Mouse (Mus musculus) right cerebral cortex, adult 18-20 months (tissue): Measurements from ENCODE around the gene Fbxl12.
"Not testable (repeated sequence)": the region's sequence is repeated elsewhere in the genome, so short reads cannot be mapped to it uniquely, and the experiment has no call there.

ENCODE experiments used
- DNase-seq: peaks from one replicate; pipeline ENCODE4 v3.0.0; 2022; ENCODE audit warnings: mixed read lengths

Fbxl12 gene

DNA sequence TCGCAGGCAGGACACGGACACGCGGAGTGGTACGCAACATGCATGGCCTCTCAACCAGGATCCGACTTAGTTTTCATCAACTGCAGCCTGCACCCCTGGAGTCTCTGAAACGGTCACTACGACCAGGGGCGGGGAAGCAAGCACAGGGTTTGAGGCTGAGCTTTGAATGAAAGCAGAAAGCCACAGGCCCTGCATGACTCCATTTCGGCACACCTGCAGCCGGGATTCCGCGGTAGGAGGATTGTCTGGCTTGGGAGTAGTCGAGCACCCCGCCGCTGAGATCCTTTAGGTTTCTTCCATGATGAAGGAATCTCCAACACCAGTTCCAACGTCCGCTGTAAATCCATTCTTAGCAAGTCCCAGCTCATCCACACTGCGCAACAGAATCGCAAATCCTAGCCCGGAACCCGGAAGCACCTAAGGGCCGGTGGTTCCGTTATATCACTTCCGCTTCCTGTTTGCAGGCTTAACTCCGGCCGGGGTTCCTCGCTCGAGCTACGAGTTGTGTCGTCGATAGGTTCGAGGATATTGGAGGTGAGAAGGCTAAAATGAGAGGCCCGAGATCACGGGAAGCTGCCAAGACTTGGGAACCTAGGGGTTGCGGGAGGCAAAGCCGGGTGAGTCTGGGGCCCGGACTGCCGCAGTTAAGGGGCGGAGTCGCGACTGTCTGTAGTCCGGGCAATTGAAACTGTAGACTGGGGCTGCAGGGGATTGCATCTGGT lies at the start of gene Fbxl12:
TSS of gene Fbxl12 (minus strand) at position 408 of the 722 bp plus-strand sequence.
- DNase-seq = peak; percentile 79

DNA sequence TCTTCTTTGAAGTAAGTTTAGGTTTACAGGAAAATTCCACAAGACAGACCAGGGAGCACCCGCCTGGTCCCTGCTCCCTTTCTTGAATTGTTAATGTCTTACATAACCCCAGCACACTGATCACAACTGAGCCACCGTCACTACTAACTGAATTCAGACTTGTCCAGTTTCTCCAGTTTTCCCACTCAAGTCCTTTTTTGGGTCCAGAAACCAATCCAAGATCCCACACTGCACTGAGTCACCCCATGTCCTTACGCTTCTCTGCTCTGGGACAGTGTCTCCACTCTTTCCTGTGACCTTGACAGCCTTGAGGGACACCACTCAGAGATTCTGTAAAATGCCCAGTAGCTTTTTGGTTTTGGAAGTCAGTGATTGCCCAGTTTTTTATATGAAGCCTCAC lies 48.3 kb upstream of the Fbxl12 start:
- peak; percentile 32 for DNase-seq

DNA sequence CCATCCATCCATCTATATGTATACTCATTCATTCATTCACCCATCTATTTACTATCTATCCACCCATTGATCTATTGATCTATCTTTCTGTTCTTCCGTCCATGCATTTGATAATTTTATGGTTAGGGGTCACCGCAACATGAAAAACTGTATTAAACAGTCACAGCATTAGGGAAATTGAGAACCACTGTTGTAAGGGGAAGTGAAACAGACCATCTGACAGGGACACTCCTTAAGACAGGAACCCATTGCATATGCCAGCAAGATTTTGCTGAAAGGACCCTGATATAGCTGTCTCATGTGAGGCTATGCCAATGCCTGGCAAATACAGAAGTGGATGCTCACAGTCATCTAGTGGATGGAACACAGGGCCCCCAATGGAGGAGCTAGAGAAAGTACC lies 45.9 kb upstream of the Fbxl12 start:
- not testable (repeated sequence) for DNase-seq

DNA sequence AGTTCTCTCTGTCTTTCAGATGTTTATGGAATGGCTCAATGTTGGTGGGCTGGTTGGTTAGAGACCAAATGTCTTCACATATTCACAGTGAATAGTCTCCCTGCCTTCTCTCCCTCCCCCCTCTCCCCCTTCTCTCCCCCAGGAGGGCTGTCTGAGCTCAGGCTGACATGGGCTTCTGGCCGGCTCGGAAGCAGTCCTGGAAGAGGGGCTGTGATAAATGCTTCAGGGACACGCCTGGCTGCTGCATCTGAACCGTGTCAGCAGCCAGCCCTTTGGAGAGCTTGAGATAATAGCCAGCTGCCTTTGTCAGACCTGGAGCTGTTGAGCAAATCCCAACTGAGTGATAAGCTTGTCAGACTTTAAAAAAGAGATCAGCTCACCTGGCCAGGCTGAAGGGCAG lies 45.3 kb upstream of the Fbxl12 start:
- no peak for DNase-seq

DNA sequence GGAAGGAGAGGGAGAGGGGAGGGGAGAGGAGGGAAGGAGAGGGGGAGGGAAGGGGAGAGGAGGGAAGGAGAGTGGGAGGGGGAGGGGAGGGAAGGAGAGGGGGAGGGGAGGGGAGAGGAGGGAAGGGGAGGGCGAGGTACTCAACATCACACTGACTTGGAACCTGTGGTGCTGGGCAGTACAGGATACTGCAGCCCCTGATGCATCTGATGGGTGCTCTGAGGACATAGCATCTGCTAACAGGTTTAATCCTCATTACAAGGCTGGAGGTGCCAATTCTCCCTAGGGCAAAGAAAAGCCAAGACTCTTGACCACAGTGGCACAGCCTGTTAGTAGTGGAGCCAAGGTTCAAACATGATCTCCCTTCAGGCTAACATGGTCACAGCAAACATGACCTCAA lies 44.8 kb upstream of the Fbxl12 start:
- DNase-seq = no peak

DNA sequence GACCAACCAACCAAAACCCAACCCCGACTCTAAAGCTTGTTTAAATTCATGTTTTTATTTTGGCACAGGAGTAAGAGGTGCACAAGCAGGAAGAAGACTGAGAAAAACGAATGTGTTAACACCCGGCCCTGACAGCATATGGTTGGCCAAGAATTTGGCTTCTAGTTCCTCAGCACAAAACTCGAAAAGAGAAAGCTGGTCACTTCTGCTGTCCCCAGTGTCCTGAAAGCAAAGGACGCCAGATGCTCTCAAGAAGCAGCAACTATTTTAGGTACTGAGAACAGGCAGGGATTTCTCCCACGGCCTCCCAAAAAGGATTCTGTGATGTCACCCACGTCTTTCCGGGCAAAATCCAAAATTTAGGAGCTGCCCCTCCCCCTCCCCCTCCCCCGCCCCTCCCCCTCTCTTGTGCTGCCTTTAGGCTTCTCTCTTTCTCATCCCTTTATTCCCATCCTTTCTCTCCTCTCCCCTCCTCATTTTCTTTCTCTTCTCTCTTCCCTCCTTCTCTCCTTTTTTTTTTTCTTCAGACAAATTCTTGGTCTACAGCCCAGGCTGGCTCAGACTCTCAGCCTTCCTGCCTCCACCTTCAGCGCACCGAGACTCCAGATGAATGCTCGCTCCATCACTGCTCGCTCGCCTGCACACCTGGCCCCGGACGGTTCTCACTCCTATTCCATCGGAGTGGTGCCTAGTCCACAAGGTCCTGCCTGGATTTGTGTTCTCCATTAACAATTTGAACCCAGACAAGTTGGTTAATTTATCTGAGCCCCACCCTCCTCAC lies 40.7 kb upstream of the Fbxl12 start:
- DNase-seq = peak; percentile 87

DNA sequence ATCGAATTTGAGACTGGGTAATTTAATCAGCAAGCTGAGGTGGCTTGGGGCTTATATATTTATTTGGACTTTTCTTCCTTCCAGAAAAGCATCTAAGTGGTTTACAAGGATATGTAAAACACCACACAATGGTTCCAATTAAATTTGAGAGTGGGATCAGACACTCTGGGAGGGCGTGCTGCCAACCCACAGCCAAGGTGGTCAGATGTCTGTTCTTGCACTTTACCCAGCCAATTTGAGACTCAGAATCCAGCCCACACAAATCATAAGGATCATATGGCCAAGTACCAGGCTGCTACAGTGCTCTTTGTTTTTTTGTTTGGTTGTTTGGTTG lies 37.8 kb upstream of the Fbxl12 start:
- no peak for DNase-seq

DNA sequence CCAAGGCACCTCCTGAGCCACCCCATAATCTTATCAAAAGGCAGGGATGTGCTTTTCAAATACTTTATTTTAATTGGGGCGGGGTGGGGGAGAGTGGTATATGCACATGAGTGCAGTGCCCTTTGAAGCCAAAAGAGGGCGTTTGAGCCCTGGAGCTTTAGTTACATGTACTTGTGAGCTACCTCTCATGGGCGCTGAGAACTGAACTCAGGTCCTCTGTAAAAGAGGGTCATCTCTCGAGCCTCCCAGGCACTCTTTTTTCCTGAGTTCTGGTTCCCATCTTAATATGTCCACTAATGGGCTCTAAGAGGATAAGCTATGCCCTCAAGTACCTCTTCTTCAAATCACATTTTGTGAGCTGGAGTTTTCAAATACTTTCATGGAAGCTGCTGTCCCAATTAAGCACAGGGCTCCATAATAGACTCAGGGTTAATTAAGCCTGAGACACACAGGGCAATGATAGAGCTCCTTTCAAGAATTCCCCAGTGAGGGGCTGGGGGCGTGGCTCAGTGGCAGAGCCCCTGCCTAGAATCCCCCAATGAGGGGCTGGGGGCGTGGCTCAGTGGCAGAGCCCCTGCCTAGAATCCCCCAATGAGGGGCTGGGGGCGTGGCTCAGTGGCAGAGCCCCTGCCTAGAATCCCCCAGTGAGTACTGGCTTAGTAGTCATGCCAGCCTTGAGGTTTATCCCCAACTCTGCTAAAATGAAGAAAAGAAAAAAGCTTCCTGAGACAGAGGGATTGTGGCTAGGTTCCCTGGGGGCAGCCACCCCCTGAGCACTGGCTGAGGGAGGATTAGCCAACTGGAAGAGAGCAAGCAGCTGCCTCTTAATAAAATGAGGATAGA lies 37.2 kb upstream of the Fbxl12 start:
- no peak for DNase-seq

DNA sequence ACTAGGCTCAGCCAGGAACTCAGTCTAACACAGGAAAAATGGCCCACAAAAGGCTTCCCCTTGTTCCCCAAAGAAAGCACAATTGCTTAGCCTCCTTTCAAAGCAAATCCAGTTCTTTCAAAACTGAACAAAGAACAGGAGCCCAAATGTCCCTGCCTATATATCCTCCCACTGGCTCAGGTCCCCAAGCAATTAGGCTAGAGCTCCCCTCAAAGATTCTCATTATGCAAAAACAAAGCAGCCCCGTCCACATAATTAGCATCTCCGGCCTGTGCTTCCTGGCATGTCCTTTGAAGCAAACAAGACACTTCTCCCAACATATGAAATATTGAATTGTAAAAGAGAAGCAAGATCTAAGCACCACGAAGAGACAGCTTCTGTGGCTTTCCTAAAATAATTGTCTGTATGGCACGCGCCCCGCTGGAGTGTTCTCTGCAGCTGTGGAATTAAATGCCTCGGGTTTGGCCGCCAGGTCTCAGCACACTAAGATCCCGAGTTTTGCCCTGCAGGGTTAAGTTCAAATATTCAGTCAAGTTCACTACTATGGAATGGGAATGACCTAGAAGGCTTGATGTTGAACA lies 35.9 kb upstream of the Fbxl12 start:
- DNase-seq = no peak

DNA sequence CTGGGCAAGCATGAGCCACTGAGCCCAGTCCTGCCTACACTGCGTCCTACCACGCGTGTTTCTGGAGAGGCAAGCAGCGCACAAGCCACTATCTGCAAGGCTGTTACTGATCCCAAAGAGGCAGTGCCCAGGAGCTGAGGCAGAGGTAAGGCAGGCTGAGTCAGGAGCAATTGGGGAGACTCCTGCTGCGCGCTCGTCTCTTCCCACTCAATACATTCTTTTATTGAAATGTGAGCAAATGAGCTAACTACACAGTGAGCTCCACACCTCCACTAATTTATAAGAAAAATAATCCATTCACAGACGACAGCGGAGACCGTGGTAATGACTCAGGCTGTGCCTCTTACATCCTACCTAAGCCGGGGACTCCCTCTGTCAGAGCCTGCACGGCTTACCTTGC lies 33.3 kb upstream of the Fbxl12 start:
- DNase-seq = peak; percentile 51

DNA sequence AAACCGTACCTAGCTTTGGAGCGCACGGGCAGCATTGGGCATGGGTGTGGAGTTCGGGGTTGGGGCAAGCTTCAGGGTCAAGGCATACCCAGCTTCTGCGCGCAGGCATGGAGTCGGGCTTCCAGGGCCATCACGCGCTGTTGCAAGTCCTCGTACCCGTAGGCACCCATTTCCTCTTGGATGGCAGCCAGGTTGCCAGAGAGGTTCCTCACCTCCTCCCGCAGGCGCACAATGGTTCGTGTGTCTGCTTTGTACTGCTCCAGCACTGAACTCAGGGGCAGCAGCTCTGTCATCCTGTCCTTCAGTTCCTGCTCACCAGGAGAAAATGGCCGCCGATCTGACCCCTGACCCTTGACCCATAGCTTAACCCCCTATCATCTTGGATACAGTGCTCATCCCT lies 27.5 kb upstream of the Fbxl12 start:
- DNase-seq = no peak

DNA sequence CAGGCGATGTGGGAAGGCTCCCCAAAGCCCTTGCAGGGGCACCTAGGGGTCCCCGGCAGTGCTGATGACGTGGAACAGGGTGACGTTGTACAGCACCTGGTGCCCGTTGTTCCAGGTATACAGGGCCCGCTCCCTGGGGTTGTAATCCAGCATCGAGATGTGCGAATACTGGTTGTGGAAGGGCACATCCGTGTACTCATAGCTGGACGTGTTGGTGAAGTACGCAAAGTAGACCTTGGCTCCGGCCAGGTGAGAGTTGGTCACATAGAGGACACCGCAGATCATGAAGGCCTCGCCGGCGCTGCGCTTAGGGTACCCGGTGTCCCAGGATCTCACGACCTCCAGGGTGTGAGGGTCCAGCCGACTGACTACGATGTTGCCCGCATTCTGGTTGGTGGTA lies 23.5 kb upstream of the Fbxl12 start:
- no peak for DNase-seq

DNA sequence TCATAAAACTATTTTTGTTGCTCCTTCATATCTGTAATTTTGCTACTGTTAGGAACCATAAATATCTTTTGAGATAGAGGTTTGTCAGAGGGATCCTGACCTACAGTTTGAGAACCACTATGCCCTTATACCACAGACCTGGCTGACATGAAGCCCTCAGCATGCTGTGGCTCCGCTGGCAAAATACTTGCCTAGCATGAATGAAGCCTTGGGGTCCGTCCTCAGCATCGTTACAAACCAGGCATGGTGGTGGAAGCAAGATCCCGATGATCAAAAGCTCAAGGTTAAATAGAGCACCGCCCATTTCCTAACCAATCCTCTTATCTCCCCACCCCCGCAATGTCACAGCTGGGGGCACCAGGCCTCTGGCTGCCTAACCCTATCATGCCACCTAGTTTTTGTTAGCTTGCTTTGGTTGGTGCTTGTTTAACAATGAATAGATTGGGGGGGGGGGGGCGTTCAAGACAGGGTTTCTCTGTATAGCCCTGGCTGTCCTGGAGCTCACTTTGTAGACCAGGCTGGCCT lies 22.0 kb upstream of the Fbxl12 start:
- DNase-seq = no peak

DNA sequence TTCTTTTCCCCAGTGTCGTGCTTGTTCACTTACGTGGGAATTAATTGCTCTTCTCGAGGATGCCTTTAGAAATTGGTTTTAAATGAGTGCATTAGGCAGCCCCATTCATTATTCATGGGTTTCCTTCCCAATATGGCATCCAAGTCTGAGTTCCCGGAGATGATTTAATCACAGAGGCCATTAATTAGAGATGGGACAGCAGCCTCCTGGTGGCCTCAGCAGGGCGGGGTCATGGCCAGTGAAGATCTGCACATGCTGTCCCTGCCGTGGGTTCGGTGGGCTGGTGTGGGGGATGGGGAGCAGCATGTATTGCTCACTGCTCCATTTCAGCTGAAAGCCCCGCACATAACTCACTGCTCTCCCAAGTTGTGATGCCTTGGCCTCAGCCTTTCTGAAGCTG lies 21.4 kb upstream of the Fbxl12 start:
- peak; percentile 28 for DNase-seq

DNA sequence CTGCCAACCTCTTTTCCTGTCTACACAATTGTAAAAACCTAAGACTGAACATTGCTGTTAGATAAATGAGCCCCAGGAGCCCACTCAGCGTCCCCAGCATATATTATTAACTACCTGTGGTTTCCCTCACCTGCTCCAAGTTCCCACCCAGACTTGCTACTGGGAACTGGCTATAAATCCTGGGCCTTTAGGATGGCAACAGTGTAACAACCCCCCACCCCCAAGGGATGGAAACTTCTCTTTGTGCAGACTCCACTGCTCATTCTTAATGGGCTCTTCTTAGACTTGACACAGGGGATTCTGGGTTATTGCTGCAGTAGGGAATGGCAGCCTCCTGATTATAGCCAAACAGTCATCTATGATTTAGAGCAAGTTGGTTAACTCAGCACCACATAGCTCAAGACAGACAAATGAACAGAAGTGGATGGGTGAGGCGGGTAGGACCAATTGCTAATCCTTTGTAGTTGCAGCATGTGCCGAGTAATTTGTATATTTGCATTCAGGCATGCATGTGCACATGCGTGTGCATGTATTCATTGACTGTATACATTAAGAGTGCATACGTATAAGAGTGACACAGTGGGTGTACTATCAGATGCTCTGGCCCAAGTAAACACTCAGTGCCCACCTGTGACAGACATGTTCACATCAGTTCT lies 20.5 kb upstream of the Fbxl12 start:
- DNase-seq = no peak

DNA sequence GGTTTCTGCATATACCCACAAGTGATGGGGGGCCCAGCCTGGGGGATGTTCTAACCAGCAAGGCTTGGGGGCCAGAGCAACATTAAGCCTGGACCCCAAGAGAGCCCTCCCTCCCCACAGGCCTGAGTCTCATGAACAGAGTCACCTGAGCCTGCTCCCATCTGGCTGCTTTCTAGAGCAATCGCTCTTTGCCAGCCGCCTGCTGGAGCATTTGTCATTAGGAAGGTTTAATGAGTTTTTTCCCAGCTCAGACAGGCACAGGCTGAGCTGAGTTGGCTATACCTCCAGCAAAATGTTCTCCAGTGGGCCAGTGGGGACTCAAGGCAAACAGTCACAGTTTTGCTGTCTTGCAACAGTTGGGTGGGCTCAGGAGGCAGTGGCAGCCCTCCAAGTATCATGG lies 19.8 kb upstream of the Fbxl12 start:
- peak; percentile 60 for DNase-seq

DNA sequence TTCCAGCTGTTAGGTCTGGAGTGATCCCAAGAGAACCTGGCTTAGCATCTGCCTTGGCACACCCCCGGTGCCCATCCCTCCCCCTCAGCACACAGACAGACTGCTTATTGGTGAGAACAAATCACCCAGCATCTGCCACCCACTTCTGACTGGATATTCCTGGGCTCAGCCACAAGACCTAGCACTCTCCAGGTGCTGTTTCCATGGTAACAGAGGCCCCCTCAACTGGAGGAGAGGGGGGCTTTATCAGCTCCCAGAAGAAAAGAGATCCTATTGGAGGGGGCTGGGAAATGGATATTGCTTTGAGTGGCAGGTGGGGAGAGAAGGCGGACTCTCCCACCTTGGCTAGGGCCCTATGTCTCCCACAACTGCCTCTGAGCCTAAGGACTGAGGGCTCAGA lies 19.4 kb upstream of the Fbxl12 start:
- peak; percentile 87 for DNase-seq

DNA sequence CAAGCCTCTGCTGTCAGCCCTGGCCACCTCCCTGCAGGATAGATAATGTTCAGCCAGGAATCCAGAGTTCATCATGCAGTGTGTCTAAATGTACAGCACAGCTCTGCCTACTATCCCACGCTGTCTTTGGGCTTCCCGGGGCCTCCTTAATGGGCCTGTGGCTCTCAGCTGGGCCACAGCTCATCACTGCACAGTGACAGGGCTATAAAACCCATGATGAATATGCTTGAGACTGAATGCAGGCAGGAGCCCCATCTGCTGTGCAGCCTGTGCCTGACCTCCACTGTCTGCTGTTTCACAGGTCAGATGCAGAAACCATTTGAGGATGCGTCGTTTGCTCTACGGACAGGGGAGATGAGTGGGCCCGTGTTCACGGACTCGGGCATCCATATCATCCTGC lies 18.3 kb upstream of the Fbxl12 start:
- DNase-seq = peak; percentile 29

DNA sequence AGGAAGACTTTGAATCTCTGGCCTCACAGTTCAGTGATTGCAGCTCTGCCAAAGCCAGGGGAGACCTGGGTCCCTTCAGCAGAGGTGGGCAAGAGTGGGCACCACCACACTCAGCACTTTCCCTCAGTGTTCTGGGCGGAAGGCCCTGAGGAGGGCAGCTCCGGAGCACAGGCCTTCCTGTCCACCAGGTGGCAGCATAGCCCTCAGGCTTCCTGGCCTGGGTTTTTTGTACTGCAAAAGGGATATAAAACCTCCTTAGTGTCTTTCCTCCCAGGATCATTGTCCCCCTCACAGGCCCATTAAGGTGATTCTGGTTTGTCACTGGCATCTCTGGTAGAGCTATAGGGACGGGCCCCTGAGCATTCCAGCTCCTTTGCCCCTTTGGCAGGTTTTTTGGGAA lies 17.8 kb upstream of the Fbxl12 start:
- DNase-seq = peak; percentile 81

DNA sequence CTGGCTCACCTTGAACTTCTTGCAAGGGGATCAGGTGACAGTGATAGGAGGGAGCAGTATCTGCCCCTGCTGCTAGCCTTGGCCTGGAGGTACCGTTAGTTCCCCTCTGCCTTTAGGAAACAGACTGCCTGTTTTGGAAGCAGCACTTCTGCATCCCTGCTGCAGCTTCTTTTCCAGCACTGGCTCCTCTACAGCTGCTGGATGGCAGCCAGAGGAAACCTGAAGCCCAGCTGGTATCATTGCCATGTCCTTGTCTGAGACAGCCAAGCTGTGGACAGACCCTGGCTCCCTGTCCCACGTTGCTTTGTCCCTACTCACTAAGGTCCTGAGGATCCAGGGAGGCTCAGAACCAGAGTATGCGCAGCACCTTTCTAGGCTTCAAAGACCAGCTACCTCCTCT lies 13.0 kb upstream of the Fbxl12 start:
- no peak for DNase-seq

DNA sequence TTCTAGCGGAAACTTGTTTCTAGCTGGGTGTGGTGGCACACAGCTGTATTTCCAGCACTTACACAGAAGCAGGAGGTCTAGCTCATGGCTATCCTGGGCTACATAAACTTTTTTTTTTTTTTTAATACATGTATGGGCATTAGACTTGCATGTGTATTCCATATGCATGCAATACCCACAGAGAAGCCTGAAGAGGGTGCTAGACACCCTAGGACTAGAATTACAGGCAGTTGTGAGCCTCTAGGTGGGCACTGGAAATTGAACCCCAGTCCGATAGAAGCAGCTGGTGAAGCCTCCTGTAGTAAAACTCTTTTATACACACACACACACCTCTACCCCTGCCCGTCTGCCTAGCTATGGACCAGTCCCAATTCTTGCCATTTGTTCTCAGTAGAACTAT lies 9.3 kb upstream of the Fbxl12 start:
- DNase-seq = no peak

DNA sequence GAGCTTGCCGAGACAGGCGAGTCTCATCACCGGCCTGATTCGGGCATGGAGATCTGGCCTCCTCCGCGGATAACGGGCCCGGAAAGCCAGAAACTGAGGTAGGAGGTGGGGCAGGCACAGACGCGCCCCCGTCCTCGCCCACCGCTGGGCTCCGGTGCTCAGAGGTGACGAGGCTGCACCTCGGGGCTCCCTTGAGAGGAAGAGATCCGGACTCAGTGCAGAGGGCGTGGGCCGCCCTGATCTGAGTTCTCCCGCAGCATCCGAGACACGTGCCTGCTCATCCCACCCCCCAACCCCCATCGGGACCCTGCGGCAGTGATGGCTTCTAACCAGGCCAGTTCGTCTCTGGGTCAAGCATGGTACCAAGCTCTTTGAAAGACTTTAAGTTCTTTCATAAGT lies 7.7 kb upstream of the Fbxl12 start:
- no peak for DNase-seq
